Mouse (Mus musculus): ENCODE data around the gene Tecpr1.

Gene Tecpr1

GRCm38 (mm10) chr5:144169275-144169975 lies 54.0 kb downstream of the Tecpr1 start:
- no peak for DNase-seq (ENCODE audit: low read depth, low spot score)

- no peak for DNase-seq (ENCODE audit: low read depth, low spot score)
Measured at GRCm38 (mm10) chr5:144165756-144166155, 57.7 kb downstream of the Tecpr1 start.

- peak; percentile 85 for DNase-seq (ENCODE audit: low read depth, low spot score)
Measured at GRCm38 (mm10) chr5:144162813-144163517, 60.5 kb downstream of the Tecpr1 start.

GRCm38 (mm10) chr5:144162080-144162812 lies 61.2 kb downstream of the Tecpr1 start:
- DNase-seq (ENCODE audit: low read depth, low spot score): no peak

- peak; percentile 40 for DNase-seq (ENCODE audit: low read depth, low spot score)
Measured at GRCm38 (mm10) chr5:144159137-144159536, 64.3 kb downstream of the Tecpr1 start.

- peak; percentile 67 for DNase-seq (ENCODE audit: low read depth, low spot score)
Measured at GRCm38 (mm10) chr5:144158604-144159003, 64.8 kb downstream of the Tecpr1 start.

GRCm38 (mm10) chr5:144154528-144154927 lies 68.9 kb downstream of the Tecpr1 start:
- peak; percentile 93 for DNase-seq (ENCODE audit: low read depth, low spot score)

- no peak for DNase-seq (ENCODE audit: low read depth, low spot score)
Measured at GRCm38 (mm10) chr5:144151270-144151669, 72.1 kb downstream of the Tecpr1 start.

GRCm38 (mm10) chr5:144149530-144149929 lies 73.9 kb downstream of the Tecpr1 start:
- peak; percentile 63 for DNase-seq (ENCODE audit: low read depth, low spot score)

- DNase-seq (ENCODE audit: low read depth, low spot score): no peak
Measured at GRCm38 (mm10) chr5:144146898-144147297, 76.5 kb downstream of the Tecpr1 start.
